Mouse (Mus musculus) cerebellum, adult 2 months (tissue): ENCODE results near the gene Vmn1r206.
"Not testable (repeated sequence)": the region's sequence is repeated elsewhere in the genome, so short reads cannot be mapped to it uniquely, and the experiment has no call there.

ENCODE experiments used
- CTCF ChIP-seq: fragments of 200-500 bp; IDR thresholded peaks from 2 replicates; pipeline ENCODE4 v1.5.1; 2011; ENCODE audit warnings: low read depth, mild to moderate bottlenecking, control low read depth, low read length, moderate library complexity, borderline replicate concordance; ENCODE audit not compliant: insufficient read depth
- POLR2A ChIP-seq: fragments of 200-500 bp; IDR thresholded peaks from 2 replicates; pipeline ENCODE4 v1.6.1; 2011; ENCODE audit warnings: low read length, control low read depth, borderline replicate concordance; ENCODE audit not compliant: insufficient read depth

DNA sequence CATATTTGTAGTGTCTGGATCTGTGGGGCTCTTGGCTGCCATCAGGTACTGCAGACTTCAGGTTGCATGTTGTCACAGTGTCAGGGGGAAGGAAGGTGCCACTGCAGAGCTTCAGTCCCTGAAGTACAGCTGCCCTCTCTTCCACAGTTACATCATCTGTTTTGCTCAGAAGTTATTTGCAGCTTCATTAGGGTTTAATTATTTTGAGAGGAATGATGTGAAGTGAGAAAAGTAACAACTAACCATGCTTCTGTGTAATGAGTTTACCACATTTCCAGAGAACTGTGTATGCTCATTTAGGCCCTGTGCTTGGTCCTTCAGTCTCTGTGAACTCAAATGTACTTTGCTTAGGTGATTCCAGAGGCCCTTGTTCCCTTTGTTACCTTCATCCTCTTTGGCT is at the start of gene Vmn1r206:
- not testable (repeated sequence) for TF ChIP-seq CTCF, POLR2A
